Mouse (Mus musculus) E14TG2a.4 (cell line): ENCODE measurements around the gene Gm10577.

Experiments used
- CTCF ChIP-seq: conservative IDR thresholded peaks from 2 replicates; pipeline ENCODE4 v1.5.1; 2014; ENCODE audit warnings: low read length
- NANOG ChIP-seq: IDR thresholded peaks from 2 replicates; pipeline ENCODE4 v1.6.1; 2014; ENCODE audit warnings: borderline replicate concordance, low read length, mixed read lengths

DNA sequence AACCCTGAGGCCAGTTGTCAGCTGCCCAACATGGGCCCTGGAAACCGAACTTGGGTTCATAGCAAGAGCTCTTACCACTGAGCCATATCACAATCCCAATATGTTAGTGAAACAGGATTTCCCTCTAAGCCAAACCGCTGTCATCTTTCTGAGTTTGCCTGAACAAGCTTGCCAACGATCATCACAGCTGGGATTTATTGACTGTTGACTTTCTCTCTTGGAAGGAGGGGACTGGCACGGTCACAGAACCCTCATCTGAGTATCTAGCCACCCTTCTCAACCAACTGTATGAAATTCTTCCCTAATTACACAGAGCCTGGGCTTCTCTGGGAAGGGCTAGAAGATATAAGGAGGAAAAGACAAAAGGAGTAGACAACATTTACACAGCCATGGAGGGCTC lies 26.1 kb upstream of the Gm10577 start:
- TF ChIP-seq CTCF = no peak
- TF ChIP-seq NANOG = no peak
